Mouse (Mus musculus) myocyte (in vitro differentiated cells): ENCODE data around the gene Rasgrp2.

Experiments used
- CEBPB ChIP-seq: IDR thresholded peaks from 2 replicates; pipeline ENCODE4 v1.6.1; 2011; ENCODE audit warnings: mild to moderate bottlenecking, moderate library complexity; ENCODE audit not compliant: poor library complexity, insufficient read depth, severe bottlenecking
- E2F4 ChIP-seq: IDR thresholded peaks from one replicate; pipeline ENCODE4 v1.6.1; 2011; ENCODE audit warnings: mild to moderate bottlenecking, control low read depth, moderate library complexity; ENCODE audit not compliant: insufficient read depth
- MAX ChIP-seq: IDR thresholded peaks from one replicate; pipeline ENCODE4 v1.6.1; 2011; ENCODE audit warnings: low read depth, mild to moderate bottlenecking, control low read depth
- MYOD1 ChIP-seq, 3 experiments: IDR thresholded peaks; one replicate each; pipeline ENCODE4 v1.6.1; 2011; ENCODE audit warnings: control low read depth in 2 of 3, low read depth in 2 of 3, mild to moderate bottlenecking in 2 of 3, moderate library complexity in 1 of 3; ENCODE audit not compliant: insufficient read length in 2 of 3, control insufficient read depth in 1 of 3
- MYOG ChIP-seq, 3 experiments: IDR thresholded peaks; one replicate each; pipeline ENCODE4 v1.6.1; 2011; ENCODE audit warnings: control low read depth in 2 of 3, low read depth in 2 of 3, mild to moderate bottlenecking in 2 of 3; ENCODE audit not compliant: insufficient read length in 2 of 3, control insufficient read depth in 1 of 3, insufficient read depth in 1 of 3
- POLR2A ChIP-seq: IDR thresholded peaks from one replicate; pipeline ENCODE4 v1.6.1; 2011; ENCODE audit warnings: low read depth, mild to moderate bottlenecking, control low read depth, moderate library complexity; ENCODE audit not compliant: insufficient read length
- POLR2AphosphoS2 ChIP-seq: IDR thresholded peaks from one replicate; pipeline ENCODE4 v1.6.1; 2011; ENCODE audit warnings: low read depth, control low read depth; ENCODE audit not compliant: insufficient read length
- REST ChIP-seq: IDR thresholded peaks from one replicate; pipeline ENCODE4 v1.6.1; 2011; ENCODE audit warnings: mild to moderate bottlenecking, control low read depth, moderate library complexity; ENCODE audit not compliant: insufficient read depth, insufficient read length
- TCF12 ChIP-seq: IDR thresholded peaks from one replicate; pipeline ENCODE4 v1.6.1; 2011; ENCODE audit warnings: mild to moderate bottlenecking, control low read depth; ENCODE audit not compliant: poor library complexity, insufficient read depth, severe bottlenecking
- USF1 ChIP-seq: IDR thresholded peaks from one replicate; pipeline ENCODE4 v1.6.1; 2011; ENCODE audit warnings: low read depth, mild to moderate bottlenecking, control low read depth, moderate library complexity

GRCm38 (mm10) chr19:6372433-6372832 is 26.7 kb upstream of the Rasgrp2 start:
- TF ChIP-seq POLR2A (no peak), REST (no peak), POLR2AphosphoS2 (peak; percentile 21), MAX (no peak), E2F4 (no peak), TCF12 (no peak), USF1 (no peak), MYOD1 (IDR thresholded peaks at IDR 0.05; ENCODE audit: control insufficient read depth in 1 of 3, insufficient read length in 2 of 3, low read depth in 2 of 3) (no peak), CEBPB (peak; percentile 80), MYOG (IDR thresholded peaks at IDR 0.05; ENCODE audit: control insufficient read depth in 1 of 3, insufficient read depth in 1 of 3, insufficient read length in 2 of 3, low read depth in 2 of 3) (no peak)
